Mouse (Mus musculus) lung, adult 2 months (tissue): ENCODE results near the gene Akr7a5. TPM values are rescaled to one million over a fixed set of nuclear protein-coding genes. Genes with fewer than 3 reads are reported as not detected.

Experiments used
- DNase-seq: peaks from one replicate; pipeline ENCODE4 v3.0.0; 2022
- H3K4me1 ChIP-seq: fragments of 200-500 bp; 2 replicates; pipeline ENCODE4 v1.6.1; 2011; ENCODE audit warnings: low read length; ENCODE audit not compliant: control insufficient read depth, insufficient read depth
- H3K4me3 ChIP-seq: fragments of 200-500 bp; replicated peaks from 2 replicates; pipeline ENCODE3; 2011; ENCODE audit warnings: low read depth, mild to moderate bottlenecking, control low read depth, low read length; ENCODE audit errors: extremely low read depth
- CTCF ChIP-seq: fragments of 200-500 bp; IDR thresholded peaks from 2 replicates; pipeline ENCODE4 v1.5.1; 2011; ENCODE audit warnings: mild to moderate bottlenecking, low read length, control low read depth; ENCODE audit not compliant: insufficient read depth
- POLR2A ChIP-seq: fragments of 200-500 bp; IDR thresholded peaks from 2 replicates; pipeline ENCODE4 v1.6.1; 2011; ENCODE audit warnings: low read depth, mild to moderate bottlenecking, control low read depth, low read length, borderline replicate concordance; ENCODE audit errors: extremely low read depth
- WGBS: fragments of 180-500 bp; shearing (Covaris S2); methylation state at CpG from one replicate; pipeline ENCODE4 v1.1.7; 2018; 5-methylcytosine and 5-hydroxymethylcytosine counted together
- polyA plus RNA-seq: library from polyadenylated mRNA; depleted of rRNA; stranded (reverse); fragments of >200 nt; gene quantifications from 2 replicates; pipeline ENCODE4 v1.2.3, GENCODE M21; 2012

Akr7a5 gene
- polyA plus RNA-seq, 1 experiment = 30.9 TPM

GRCm38 (mm10) chr4:139318449-139318848 lies 7.9 kb downstream of the Akr7a5 start:
- TF ChIP-seq POLR2A (no peak), CTCF (no peak)
- Histone ChIP-seq H3K4me1 (no peaks in the 10 kb centered on the region), H3K4me3 (no peak overlapping the region)
- 91% methylated on average over 11 of the region's 11 CpGs for WGBS
- DNase-seq = no peak

- TF ChIP-seq CTCF = no peak
- no peak for TF ChIP-seq POLR2A
- WGBS = 82% methylated on average over 4 of the region's 4 CpGs
- no peak overlapping the region for H3K4me3 ChIP-seq
- DNase-seq = no peak
- H3K4me1 ChIP-seq = no peaks in the 10 kb centered on the region
Measured at GRCm38 (mm10) chr4:139319740-139320139, 9.2 kb downstream of the Akr7a5 start.

GRCm38 (mm10) chr4:139330605-139331004 lies 20.1 kb downstream of the Akr7a5 start:
- TF ChIP-seq CTCF = peak; percentile 72
- peak; percentile 36; the same call in 1 of the 2 replicates for TF ChIP-seq POLR2A
- peak overlapping the region; percentile 23 for H3K4me3 ChIP-seq
- 6% methylated on average over 10 of the region's 10 CpGs for WGBS
- H3K4me1 ChIP-seq = no peaks in the 10 kb centered on the region
- peak; percentile 65 for DNase-seq

GRCm38 (mm10) chr4:139334631-139335295 lies 24.2 kb downstream of the Akr7a5 start:
- no peak for DNase-seq
- Histone ChIP-seq H3K4me3 (no peak overlapping the region), H3K4me1 (no peaks in the 10 kb centered on the region)
- TF ChIP-seq POLR2A (no peak), CTCF (no peak)
- 38% methylated on average over 9 of the region's 9 CpGs for WGBS

GRCm38 (mm10) chr4:139335507-139335906 lies 25.0 kb downstream of the Akr7a5 start:
- 36% methylated on average over 7 of the region's 7 CpGs for WGBS
- H3K4me3 ChIP-seq = no peak overlapping the region
- no peak for TF ChIP-seq POLR2A
- H3K4me1 ChIP-seq = no peaks in the 10 kb centered on the region
- DNase-seq = no peak

GRCm38 (mm10) chr4:139336822-139337483 lies 26.4 kb downstream of the Akr7a5 start:
- Histone ChIP-seq H3K4me3 (peak overlapping the region; percentile 3), H3K4me1 (no peaks in the 10 kb centered on the region)
- DNase-seq = peak; percentile 78
- no peak for TF ChIP-seq POLR2A
- peak; percentile 86 for TF ChIP-seq CTCF
- WGBS = 20% methylated on average over 24 of the region's 24 CpGs

- Histone ChIP-seq H3K4me3 (no peak overlapping the region), H3K4me1 (no peaks in the 10 kb centered on the region)
- no peak for DNase-seq
- TF ChIP-seq CTCF (no peak), POLR2A (no peak)
- 51% methylated on average over 33 of the region's 33 CpGs for WGBS
Measured at GRCm38 (mm10) chr4:139338145-139338544, 27.6 kb downstream of the Akr7a5 start.

- DNase-seq = no peak
- Histone ChIP-seq H3K4me3 (no peak overlapping the region), H3K4me1 (no peaks in the 10 kb centered on the region)
- TF ChIP-seq POLR2A (no peak), CTCF (no peak)
- WGBS = 57% methylated on average over 4 of the region's 4 CpGs
Measured at GRCm38 (mm10) chr4:139340835-139341234, 30.3 kb downstream of the Akr7a5 start.

- no peak for TF ChIP-seq POLR2A
- no peak for TF ChIP-seq CTCF
- Histone ChIP-seq H3K4me3 (no peak overlapping the region), H3K4me1 (no peaks in the 10 kb centered on the region)
- WGBS = 60% methylated on average over 7 of the region's 7 CpGs
- no peak for DNase-seq
Measured at GRCm38 (mm10) chr4:139341556-139342233, 31.2 kb downstream of the Akr7a5 start.
